Mouse (Mus musculus) small intestine, adult 2 months (tissue): ENCODE measurements around the gene Nin. TPM values are rescaled to one million over a fixed set of nuclear protein-coding genes. Genes with fewer than 3 reads are reported as not detected.

Experiments
- H3K27ac ChIP-seq: fragments of 200-500 bp; 2 replicates; pipeline ENCODE4 v1.5.1; 2012; ENCODE audit warnings: low read depth, low read length, control low read depth, inconsistent platforms; ENCODE audit not compliant: insufficient read depth
- H3K27me3 ChIP-seq: fragments of 200-500 bp; 2 replicates; pipeline ENCODE4 v1.6.1; 2012; ENCODE audit warnings: mild to moderate bottlenecking, moderate library complexity, low read length, inconsistent platforms; ENCODE audit not compliant: control insufficient read depth, insufficient read depth
- H3K36me3 ChIP-seq: fragments of 200-500 bp; 2 replicates; pipeline ENCODE4 v1.6.1; 2012; ENCODE audit warnings: mild to moderate bottlenecking, low read length, control low read depth, inconsistent platforms; ENCODE audit not compliant: control insufficient read depth, insufficient read depth
- H3K4me1 ChIP-seq: fragments of 200-500 bp; 2 replicates; pipeline ENCODE4 v1.6.1; 2012; ENCODE audit warnings: low read length, inconsistent platforms, mixed read lengths; ENCODE audit not compliant: control insufficient read depth, insufficient read depth, insufficient read length
- H3K4me3 ChIP-seq: fragments of 200-500 bp; 2 replicates; pipeline ENCODE4 v1.5.1; 2012; ENCODE audit warnings: low read depth, mild to moderate bottlenecking, control low read depth, inconsistent platforms, low read length, moderate library complexity
- CTCF ChIP-seq: fragments of 200-500 bp; IDR thresholded peaks from 2 replicates; pipeline ENCODE4 v1.5.1; 2012; ENCODE audit warnings: low read depth, mild to moderate bottlenecking, control low read depth, inconsistent platforms, low read length, moderate library complexity, mixed read lengths; ENCODE audit not compliant: insufficient replicate concordance, insufficient read length; ENCODE audit errors: extremely low read depth
- POLR2A ChIP-seq: fragments of 200-500 bp; IDR thresholded peaks from 2 replicates; pipeline ENCODE4 v1.6.1; 2012; ENCODE audit warnings: low read depth, mild to moderate bottlenecking, control low read depth, inconsistent platforms, low read length, moderate library complexity
- WGBS: fragments of 180-500 bp; shearing (Covaris S2); methylation state at CpG from one replicate; pipeline ENCODE4 v1.1.7; 2018; 5-methylcytosine and 5-hydroxymethylcytosine counted together
- polyA plus RNA-seq: library from polyadenylated mRNA; depleted of rRNA; stranded (reverse); fragments of >200 nt; gene quantifications from 2 replicates; pipeline ENCODE4 v1.2.3, GENCODE M21; 2012; rRNA removed

Nin gene
- polyA plus RNA-seq: 1.2 and 4.0 TPM in 2 replicates

GRCm38 (mm10) chr12:70113351-70113750, at the start of gene Nin:
Gene Nin, minus strand, starts transcription at chr12:70113717.
- 77% methylated on average over 11 of the region's 11 CpGs for WGBS
- TF ChIP-seq CTCF: no peak
- no peak for TF ChIP-seq POLR2A
- peaks cover 10% of the 10 kb centered on the region for H3K4me1 ChIP-seq
- no peaks in the 10 kb centered on the region for H3K27me3 ChIP-seq
- H3K27ac ChIP-seq: no peak within 1 kb of the TSS
- H3K4me3 ChIP-seq: no peak within 1 kb of the TSS
- no peaks in the 10 kb centered on the region for H3K36me3 ChIP-seq

GRCm38 (mm10) chr12:70161057-70161456, 47.5 kb upstream of the Nin start:
- WGBS: 60% methylated on average over 5 of the region's 5 CpGs
- TF ChIP-seq POLR2A (no peak), CTCF (no peak)
- H3K27ac ChIP-seq: no peak overlapping the region
- no peak overlapping the region for H3K4me3 ChIP-seq
- H3K4me1 ChIP-seq: no peaks in the 10 kb centered on the region
- no peaks in the 10 kb centered on the region for H3K27me3 ChIP-seq
- no peaks in the 10 kb centered on the region for H3K36me3 ChIP-seq

DNA sequence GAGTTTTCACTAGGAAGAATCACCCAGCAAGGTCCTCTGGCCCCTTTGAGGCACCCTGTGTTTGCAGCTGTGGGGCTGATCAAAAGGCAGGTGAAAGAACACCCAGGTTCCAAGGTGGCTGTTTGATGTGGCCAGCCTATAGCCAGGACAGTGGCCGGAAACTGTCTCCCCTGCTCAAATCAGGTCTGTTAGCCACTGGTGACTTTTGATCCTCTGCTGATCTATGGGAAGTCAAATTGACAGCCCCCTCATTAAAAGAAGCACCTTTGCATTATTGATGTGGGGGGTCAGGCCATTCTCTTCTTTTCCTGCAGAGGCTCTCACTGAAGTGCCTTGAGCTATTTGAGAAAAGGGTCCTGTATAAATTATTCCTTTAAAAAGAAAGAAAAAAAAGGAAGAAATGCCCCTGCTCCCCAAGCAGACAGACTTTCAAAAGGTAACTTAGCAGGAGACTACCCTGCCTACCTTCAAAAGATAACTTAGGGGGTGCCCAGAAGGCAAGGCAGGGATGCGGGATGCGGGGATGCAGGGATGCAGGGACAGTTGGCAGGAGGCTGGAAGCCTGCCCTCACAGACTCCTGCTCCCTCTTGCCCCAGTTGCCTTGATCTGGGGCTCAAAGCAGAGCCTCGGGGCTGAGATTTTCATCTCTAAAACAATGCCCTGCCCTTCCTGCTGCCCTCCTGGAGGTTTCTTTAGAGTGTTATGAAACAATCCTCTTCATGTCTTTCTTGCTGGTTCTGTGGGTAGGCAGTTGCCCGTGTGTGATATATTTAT, 44.0 kb upstream of the Nin start:
- TF ChIP-seq CTCF (no peak), POLR2A (no peak)
- no peaks in the 10 kb centered on the region for H3K4me1 ChIP-seq
- no peak overlapping the region for H3K27ac ChIP-seq
- 67% methylated on average over 5 of the region's 5 CpGs for WGBS
- H3K27me3 ChIP-seq: no peaks in the 10 kb centered on the region
- no peaks in the 10 kb centered on the region for H3K36me3 ChIP-seq
- no peak overlapping the region for H3K4me3 ChIP-seq

- Histone ChIP-seq H3K27me3 (no peaks in the 10 kb centered on the region), H3K4me3 (no peak overlapping the region), H3K27ac (no peak overlapping the region), H3K36me3 (no peaks in the 10 kb centered on the region), H3K4me1 (no peaks in the 10 kb centered on the region)
- no peak for TF ChIP-seq POLR2A
- TF ChIP-seq CTCF: no peak
- WGBS: 53% methylated on average over 6 of the region's 6 CpGs
These were observed 42.7 kb upstream of the Nin start for GRCm38 (mm10) chr12:70156222-70156621.

- Histone ChIP-seq H3K36me3 (no peaks in the 10 kb centered on the region), H3K27ac (no peak within 1 kb of the TSS), H3K27me3 (no peaks in the 10 kb centered on the region), H3K4me3 (no peak within 1 kb of the TSS), H3K4me1 (peaks cover under 1% of the 10 kb centered on the region; the same call in 1 of the 2 replicates)
- 59% methylated on average over 3 of the region's 3 CpGs for WGBS
- no peak for TF ChIP-seq CTCF
- no peak for TF ChIP-seq POLR2A
These were observed 40.3 kb upstream of the Nin start, which contains the start of gene Abhd12b for GRCm38 (mm10) chr12:70153842-70154241. Gene Abhd12b, plus strand, starts transcription at chr12:70154142.

- Histone ChIP-seq H3K27me3 (no peaks in the 10 kb centered on the region), H3K36me3 (no peaks in the 10 kb centered on the region), H3K4me3 (peak overlapping the region; percentile 9; the same call in 1 of the 2 replicates), H3K27ac (no peak overlapping the region), H3K4me1 (peaks cover 4% of the 10 kb centered on the region; the same call in 1 of the 2 replicates)
- WGBS: 5% methylated on average over 11 of the region's 11 CpGs
- TF ChIP-seq CTCF (no peak), POLR2A (no peak)
These were observed 35.2 kb upstream of the Nin start for GRCm38 (mm10) chr12:70148631-70149265.

GRCm38 (mm10) chr12:70147986-70148630, 34.6 kb upstream of the Nin start:
- TF ChIP-seq POLR2A (no peak), CTCF (no peak)
- H3K27ac ChIP-seq: no peak overlapping the region
- WGBS: 7% methylated on average over 13 of the region's 13 CpGs

More at GRCm38 (mm10) chr12:70147986-70148630, 34.6 kb upstream of the Nin start:
- Histone ChIP-seq H3K27me3 (no peaks in the 10 kb centered on the region), H3K36me3 (no peaks in the 10 kb centered on the region), H3K4me3 (peak overlapping the region; percentile 25), H3K4me1 (peaks cover 4% of the 10 kb centered on the region; the same call in 1 of the 2 replicates)
